Mouse (Mus musculus) urinary bladder, postnatal 36 days (tissue): ENCODE measurements around the gene Cap2.
A peak's percentile ranks its signal among the peaks of the same experiment; 100 is the strongest.

Experiments used
- DNase-seq, 2 experiments: peaks; one replicate each; pipeline ENCODE4 v3.0.0; 2022; ENCODE audit warnings: low spot score in 2 of 2, mixed read lengths in 1 of 2

Cap2 gene

DNA sequence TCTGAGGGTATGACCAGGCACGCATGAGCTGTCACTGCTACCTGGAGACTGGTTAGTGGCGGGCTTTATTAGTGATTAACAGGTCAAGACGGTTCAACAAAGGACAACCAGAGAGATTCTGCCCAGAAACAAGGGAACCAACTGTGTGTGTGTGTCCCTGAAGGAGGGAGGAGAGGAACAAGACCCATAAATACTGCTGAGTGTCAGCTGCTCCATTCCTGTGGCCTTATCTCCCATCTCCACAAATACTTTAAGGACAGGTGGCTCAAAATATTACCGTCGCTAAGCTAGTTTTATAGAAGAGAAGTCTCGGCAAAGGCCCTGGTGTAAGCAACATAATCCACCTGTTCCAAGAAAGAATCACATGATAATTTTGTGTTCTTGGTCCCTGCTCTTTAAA, 127.7 kb downstream of the Cap2 start:
- no peak for DNase-seq

DNA sequence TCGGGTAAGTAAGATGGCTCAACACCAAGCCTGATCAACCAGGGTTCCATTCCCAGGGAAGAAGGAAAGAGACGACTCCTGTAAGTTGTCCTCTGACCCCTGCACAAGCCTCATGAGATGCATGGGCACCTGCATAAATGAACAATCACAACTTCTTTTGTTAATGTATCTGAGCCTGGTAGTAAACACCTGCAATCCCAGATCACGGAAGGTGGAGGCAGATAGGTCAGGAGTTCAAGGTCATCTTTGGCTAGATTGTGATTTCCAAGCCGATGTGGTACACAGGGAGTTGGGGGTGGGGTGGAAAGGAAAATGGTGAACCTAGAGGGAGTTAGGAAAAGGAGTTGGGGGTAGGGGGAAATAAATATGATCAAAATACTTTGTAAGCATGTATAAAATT, 131.1 kb downstream of the Cap2 start:
- DNase-seq = no peak

GRCm38 (mm10) chr13:46633320-46634132, 131.9 kb downstream of the Cap2 start:
- DNase-seq = no peak

- no peak for DNase-seq
Observed at GRCm38 (mm10) chr13:46634133-46634488, 132.5 kb downstream of the Cap2 start.

GRCm38 (mm10) chr13:46640608-46641468, 139.2 kb downstream of the Cap2 start:
- DNase-seq = no peak

DNA sequence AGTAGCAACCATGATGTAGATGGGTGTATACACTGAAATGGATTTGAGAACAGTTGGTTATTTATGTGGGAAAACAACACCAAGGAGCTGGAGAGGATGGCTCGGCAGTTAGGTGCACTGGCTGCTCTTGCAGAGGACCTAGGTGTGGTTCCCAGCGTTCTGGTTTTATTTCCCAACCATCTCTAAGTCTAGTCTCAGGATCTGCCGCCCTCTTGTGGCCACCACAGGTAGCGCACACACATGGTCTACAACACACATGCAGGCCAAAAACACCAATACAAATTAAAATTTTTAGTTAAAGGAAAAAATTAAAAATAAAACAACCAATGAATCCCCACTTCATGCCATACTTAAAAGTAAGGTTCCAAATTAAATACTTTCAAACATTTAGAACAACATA, 140.7 kb downstream of the Cap2 start:
- no peak for DNase-seq

DNA sequence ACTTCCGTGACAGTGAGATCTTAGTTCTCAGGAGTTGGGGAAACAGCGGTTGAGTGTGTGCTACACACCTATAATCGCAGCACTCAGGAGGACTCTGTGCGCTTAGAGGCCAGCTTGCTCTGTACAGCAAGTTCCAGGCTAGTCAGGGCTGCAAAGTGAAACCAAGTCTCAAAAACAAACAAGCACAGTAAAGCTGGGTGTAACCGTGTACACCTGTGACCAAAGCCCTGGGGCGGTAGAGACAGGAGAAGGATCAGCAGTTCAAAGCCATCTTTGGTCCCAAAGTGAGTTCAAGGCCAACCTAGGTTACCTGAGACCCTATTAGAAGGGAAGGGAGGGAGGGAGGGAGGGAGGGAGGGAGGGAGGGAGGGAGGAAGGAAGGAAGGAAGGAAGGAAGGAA, 142.5 kb downstream of the Cap2 start:
- DNase-seq = no peak

- DNase-seq = no peak
Observed at GRCm38 (mm10) chr13:46645476-46645875, 143.8 kb downstream of the Cap2 start.

DNA sequence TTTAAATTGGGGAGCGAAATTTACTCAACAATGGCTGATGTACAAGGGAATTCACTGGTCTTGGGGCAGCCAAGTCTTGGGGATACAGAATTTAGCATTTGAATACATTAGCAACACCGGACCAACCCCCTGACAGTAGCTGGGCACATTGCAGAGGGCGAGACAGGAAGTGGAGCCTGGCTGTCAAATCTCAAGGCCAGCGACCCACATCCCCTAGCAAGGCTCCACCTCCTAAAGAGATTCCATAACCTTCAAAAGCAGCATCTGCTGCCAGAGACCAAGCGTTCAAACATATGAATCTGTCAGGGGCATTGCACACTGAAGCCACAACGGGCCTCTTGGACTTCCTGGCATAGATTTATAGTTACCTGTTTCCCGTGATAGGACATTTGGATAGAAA, 150.2 kb downstream of the Cap2 start:
- no peak for DNase-seq

- DNase-seq = no peak
Observed at GRCm38 (mm10) chr13:46652671-46653070, 151.0 kb downstream of the Cap2 start.

- no peak for DNase-seq
Observed at GRCm38 (mm10) chr13:46653671-46654070, 152.0 kb downstream of the Cap2 start.

GRCm38 (mm10) chr13:46654566-46654965, 152.9 kb downstream of the Cap2 start:
- DNase-seq = no peak

DNA sequence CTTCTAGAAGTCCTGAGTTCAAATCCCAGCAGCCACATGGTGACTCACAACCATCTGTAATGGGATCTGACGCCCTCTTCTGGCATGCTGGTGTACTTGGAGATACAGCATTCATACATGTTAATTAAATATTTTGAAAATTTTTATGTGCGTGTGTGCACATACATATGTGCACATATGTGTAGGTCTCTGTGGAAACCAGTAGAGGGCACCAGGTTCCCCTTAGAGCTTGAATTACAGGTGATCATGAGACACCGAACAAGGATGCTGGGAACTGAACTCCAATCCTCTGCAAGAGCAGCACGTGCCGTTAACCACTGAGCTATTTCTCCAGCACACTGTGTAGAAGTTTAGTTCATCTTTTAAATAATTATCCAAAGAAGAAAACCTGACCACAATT, 157.6 kb downstream of the Cap2 start:
- DNase-seq = no peak

GRCm38 (mm10) chr13:46663461-46663964, 161.9 kb downstream of the Cap2 start:
- DNase-seq = no peak

DNA sequence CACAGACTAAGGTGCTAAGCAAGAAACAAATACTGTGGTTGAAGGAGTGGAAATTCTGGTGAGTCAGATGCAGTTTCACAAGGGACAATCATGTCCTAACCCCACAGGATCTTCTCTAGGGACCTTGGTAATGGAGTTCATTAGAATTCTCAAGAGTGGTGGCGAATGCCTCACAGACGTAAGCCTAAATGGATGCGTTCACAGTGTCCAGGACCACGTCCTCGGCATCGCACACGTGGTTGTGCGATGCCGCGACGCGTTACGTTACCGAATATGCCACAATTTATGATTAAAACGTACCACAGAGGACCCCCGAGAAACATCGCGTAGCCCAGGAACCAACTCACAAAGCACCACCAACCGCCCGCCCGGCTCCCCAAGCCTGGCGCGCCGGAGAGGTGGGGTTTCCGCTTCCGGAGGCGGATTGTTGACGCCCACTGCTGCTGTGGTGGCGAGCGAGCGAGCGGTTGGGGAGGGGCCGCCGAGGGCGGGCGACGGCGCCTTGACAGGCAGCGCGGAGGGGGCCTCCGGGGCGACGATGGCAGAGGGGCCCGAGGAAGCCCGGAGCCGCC, 167.5 kb downstream of the Cap2 start, which contains the start of gene Fam8a1:
TSS of gene Fam8a1 (plus strand) at position 475 of the 572 bp plus-strand sequence.
- peak; percentile 87 to 89 for DNase-seq

GRCm38 (mm10) chr13:46669620-46670271, 168.1 kb downstream of the Cap2 start:
- DNase-seq = no peak

GRCm38 (mm10) chr13:46670514-46670913, 168.9 kb downstream of the Cap2 start:
- DNase-seq = no peak

- DNase-seq = peak in 1 of 2 experiments; percentile 16
Observed at GRCm38 (mm10) chr13:46674601-46675000, 173.0 kb downstream of the Cap2 start.

DNA sequence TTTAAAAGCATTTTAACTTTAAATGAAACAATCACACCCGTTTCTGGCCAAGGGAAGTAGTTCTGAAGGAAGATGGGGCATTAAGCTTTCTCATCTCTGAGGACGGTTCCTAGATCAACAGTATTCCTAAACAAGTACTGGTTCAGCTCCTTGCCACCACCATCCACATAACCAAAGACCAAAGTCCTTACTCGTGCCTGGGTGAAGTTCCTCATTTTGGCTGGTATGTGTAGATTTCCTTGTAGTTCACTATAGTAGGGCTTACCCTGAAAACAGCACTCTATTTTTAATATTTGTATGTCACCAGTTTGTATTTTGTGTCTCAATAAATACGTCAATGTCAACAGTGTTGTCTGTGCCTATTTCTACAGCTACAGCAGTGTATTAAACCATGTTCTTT, 176.1 kb downstream of the Cap2 start:
- DNase-seq = no peak

DNA sequence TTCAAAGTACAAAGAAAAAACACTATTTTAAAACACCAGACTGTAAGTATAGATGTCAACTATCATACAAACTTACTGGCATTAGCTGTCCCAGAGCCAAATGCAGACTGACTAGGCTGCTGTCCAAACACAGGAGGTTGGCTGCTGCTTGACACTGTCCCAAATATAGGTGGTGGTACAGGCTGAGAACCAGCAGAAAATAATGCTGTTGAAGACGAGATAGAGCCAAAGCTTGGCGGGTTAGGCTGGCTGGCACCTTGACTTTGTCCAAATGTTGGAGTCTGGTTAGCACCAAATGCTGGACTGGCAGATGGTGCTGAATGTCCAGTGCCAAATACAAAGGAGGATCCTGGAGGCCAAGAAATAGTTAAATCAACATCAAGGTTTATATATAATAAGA, 181.3 kb downstream of the Cap2 start:
- DNase-seq = no peak

DNA sequence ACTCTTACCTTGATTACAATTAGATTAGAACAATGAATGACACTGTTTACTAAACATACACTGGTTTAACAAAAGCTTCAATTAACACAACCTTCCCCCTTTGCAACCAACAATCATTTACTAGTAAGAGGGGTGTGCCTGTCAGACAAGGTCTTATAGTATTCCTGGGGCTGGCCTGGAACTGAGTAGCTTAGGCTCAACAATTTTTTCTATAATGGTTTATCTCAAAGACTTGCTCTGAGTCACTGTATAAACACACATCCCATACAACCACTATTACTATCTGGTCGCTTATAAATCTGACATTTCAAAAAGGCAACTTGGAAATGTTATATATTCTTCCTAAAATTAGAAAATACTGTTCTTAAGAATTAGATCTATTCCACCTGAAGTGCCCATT, 181.7 kb downstream of the Cap2 start:
- DNase-seq = no peak
